Mouse (Mus musculus) heart, adult 2 months (tissue): ENCODE measurements around the gene Iqcm. TPM values are rescaled to one million over a fixed set of nuclear protein-coding genes. Genes with fewer than 3 reads are reported as not detected.

Experiments
- DNase-seq, 2 experiments: peaks; one replicate each; pipeline ENCODE4 v3.0.0; 2021
- H3K27ac ChIP-seq: fragments of 200-600 bp; 2 replicates; pipeline ENCODE4 v1.8.1; 2022
- H3K27me3 ChIP-seq: fragments of 200-500 bp; 2 replicates; pipeline ENCODE4 v1.6.1; 2012; ENCODE audit warnings: mild to moderate bottlenecking, low read length, inconsistent platforms, mixed read lengths; ENCODE audit not compliant: control insufficient read depth, insufficient read depth
- H3K36me3 ChIP-seq: fragments of 200-500 bp; 2 replicates; pipeline ENCODE4 v1.6.1; 2012; ENCODE audit warnings: low read length, inconsistent platforms; ENCODE audit not compliant: control insufficient read depth, insufficient read depth
- H3K4me1 ChIP-seq: fragments of 200-500 bp; 2 replicates; pipeline ENCODE4 v1.6.1; 2011; ENCODE audit warnings: low read length; ENCODE audit not compliant: control insufficient read depth, insufficient read depth
- H3K4me3 ChIP-seq: fragments of 200-600 bp; 2 replicates; pipeline ENCODE4 v1.8.1; 2022
- H3K79me2 ChIP-seq: fragments of 200-500 bp; replicated peaks from 2 replicates; pipeline ENCODE4 v1.6.1; 2012; ENCODE audit warnings: mild to moderate bottlenecking, inconsistent platforms, low read length, moderate library complexity, mixed read lengths; ENCODE audit not compliant: control insufficient read depth, insufficient read depth
- H3K9ac ChIP-seq: fragments of 200-500 bp; 2 replicates; pipeline ENCODE4 v1.6.1; 2012; ENCODE audit warnings: low read depth, mild to moderate bottlenecking, control low read depth, inconsistent platforms, low read length, mixed read lengths
- CTCF ChIP-seq: fragments of 200-600 bp; IDR thresholded peaks from 2 replicates; pipeline ENCODE4 v1.8.1; 2022; ENCODE audit warnings: antibody characterized with exemption, mild to moderate bottlenecking, moderate library complexity
- EP300 ChIP-seq: fragments of 200-500 bp; IDR thresholded peaks from 2 replicates; pipeline ENCODE4 v1.6.1; 2011; ENCODE audit warnings: low read depth, low read length, control low read depth; ENCODE audit not compliant: insufficient read depth
- WGBS: fragments of 180-500 bp; shearing (Covaris S2); methylation state at CpG from one replicate; pipeline ENCODE4 v1.1.7; 2018; 5-methylcytosine and 5-hydroxymethylcytosine counted together
- intact Hi-C: fragments of 180-260 bp; cut with DNase I; formaldehyde crosslinking; loops from one replicate; pipeline ENCODE4 v1.15.1; 2025
- polyA plus RNA-seq: library from polyadenylated mRNA; depleted of rRNA; stranded (reverse); fragments of >200 nt; gene quantifications from 2 replicates; pipeline ENCODE4 v1.2.3, GENCODE M21; 2012; rRNA removed
- total RNA-seq, 2 experiments: library from RNA; stranded (reverse); gene quantifications; 2 replicates each; pipeline ENCODE4 v1.2.3; 2021

Gene Iqcm
- total and polyA plus RNA-seq, 3 experiments, result not detected

DNA sequence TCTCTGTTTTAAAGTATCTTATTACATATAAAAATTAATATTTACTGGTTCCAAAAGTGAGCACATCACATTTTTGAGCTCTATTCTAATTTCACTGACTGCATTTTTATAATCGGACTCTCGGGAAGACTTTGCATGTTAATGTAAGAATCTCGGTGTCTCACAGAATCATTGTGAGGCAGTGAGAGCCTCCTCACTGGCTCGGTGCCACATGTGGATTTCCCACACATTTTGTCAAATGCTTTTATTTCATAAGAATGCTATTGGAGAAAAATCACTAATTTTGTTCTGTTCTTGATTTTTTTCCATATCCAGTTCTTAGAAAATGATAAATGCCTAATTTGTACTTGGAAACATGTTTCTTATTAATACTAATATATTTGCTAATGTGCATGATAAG is 570.0 kb downstream of the Iqcm start:
- TF ChIP-seq EP300, result no peak
- no peak for TF ChIP-seq CTCF
- no peaks in the 10 kb centered on the region for H3K79me2 ChIP-seq
- H3K27ac ChIP-seq, result no peak overlapping the region
- no peaks in the 10 kb centered on the region for H3K4me1 ChIP-seq
- 76% methylated on average over 4 of the region's 4 CpGs for WGBS
- H3K4me3 ChIP-seq, result no peak overlapping the region
- no peak overlapping the region for H3K9ac ChIP-seq
- no peaks in the 10 kb centered on the region for H3K27me3 ChIP-seq
- DNase-seq, result no peak
- intact Hi-C loops, result no loop called here
- H3K36me3 ChIP-seq, result no peaks in the 10 kb centered on the region

Other genes starting within 250 kb of the Iqcm start
- gene Rasd2, start 234.8 kb upstream of the Iqcm start, total RNA-seq, result 1 to 10 TPM; 3.7 to 5.6 TPM
- 2.8 and 2.9 TPM in 2 replicates for gene Rasd2, start 234.8 kb upstream of the Iqcm start, polyA plus RNA-seq
- gene Gm10358, start 42.1 kb upstream of the Iqcm start, total RNA-seq, result not detected
- gene Gm10358, start 42.1 kb upstream of the Iqcm start, polyA plus RNA-seq, result 1.2 and 1.4 TPM in 2 replicates